Mouse (Mus musculus) yolk sac, embryonic 10.5 days (tissue): Measurements from ENCODE around the gene Myl7.
"Not testable (repeated sequence)": the region's sequence is repeated elsewhere in the genome, so short reads cannot be mapped to it uniquely, and the experiment has no call there.

Source experiments
- DNase-seq: peaks from one replicate; pipeline ENCODE4 v3.0.0-alpha.2; 2017; ENCODE audit warnings: low spot score

The Myl7 gene

DNA sequence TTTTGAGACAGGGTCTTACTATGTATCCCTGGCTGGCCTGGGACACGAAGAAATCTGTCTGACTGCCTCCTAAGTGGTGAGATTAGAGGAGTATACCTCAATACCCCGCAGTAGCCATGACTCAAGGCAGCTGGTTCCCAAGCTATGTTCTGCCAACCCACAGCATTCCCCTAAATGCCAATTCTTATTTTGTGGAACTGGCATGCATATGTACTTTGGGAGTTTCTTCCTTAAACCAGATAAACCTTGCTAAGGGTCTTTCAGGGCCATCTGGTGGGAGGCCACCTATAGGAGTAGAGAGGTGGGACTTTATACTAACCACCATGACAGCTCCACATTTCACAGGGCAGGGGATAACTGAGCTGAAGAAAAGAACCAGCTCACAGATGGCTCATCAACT lies 5.3 kb upstream of the Myl7 start:
- DNase-seq, result no peak

DNA sequence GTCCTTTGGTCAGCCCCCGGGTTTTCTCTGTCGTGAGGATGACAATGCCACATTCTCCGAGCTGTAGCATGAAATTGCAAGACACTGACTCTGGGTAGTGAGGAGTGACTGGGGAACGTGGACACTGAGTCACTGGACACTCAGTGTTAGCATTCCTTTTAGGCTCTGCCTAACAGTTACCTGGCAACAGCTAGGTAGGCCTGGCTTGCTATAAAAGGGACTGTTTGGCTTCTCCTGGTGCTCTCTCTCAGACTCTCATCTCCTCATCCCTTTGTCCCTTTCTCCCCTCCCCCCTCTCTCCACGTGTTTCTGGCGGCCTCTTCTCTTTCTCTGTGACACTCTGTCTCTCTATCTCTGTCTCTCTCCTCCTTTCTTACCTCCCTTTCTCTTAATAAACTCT lies 3.8 kb upstream of the Myl7 start:
- DNase-seq, result no peak

DNA sequence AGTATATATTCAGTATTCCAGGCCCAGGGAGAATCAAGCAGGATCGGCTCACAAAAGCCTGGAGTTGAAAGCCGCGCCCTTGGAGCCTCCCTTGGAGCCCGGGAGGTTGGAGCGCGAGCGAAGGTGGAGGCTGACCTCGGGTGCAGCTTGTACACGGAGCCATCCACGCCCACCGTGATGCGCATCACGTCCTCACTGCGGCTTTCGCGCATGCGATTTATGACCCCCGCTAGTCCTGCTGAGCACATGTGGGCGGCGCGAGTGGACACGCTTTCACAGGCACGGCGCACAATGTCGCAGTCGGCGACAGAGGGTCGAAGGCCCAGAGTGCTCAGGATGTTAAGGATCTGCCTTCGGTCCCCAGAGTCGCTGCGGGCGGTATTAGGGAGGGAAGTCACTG lies 3.4 kb upstream of the Myl7 start:
- DNase-seq, result peak; percentile 30

DNA sequence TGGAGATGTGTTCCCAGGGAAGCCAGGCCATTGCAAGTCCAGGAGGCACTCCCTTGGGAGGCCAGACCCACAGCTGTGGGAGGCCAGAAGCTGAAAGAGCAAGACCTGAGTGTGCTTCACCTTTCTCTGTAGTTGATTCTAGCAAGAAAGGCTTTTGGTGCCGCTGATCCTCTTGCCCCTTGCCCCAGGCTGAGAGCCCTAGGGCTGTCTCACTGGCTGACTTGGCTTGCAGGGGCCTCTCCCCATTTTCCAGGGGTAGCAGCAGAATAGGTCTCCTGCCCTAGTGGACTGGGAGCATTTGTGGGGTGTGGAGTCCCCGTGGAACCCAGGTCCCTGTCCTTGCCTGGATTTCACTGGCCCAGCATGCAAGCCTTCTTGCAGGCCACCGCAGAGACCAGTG lies 2.7 kb upstream of the Myl7 start:
- no peak for DNase-seq

DNA sequence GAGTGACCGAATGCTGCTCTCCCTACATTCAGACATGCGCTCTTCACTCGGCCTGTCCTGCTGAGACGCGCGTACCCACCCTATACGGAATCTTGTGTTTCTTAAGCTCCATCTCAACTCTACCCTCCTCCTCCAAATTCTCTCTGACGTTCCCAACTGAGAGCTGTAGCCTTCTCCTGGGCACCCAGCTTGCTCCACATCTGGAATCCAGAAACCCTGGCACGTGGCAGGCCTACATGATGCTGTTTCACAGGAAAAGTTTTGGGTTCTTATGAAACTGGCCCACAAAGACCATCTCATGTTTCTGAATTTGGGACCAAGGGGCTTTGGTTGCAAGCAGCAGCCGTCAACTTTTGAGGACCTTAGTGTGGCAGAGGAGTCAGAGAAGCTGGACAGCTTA lies 704 bp upstream of the Myl7 start:
- no peak for DNase-seq

DNA sequence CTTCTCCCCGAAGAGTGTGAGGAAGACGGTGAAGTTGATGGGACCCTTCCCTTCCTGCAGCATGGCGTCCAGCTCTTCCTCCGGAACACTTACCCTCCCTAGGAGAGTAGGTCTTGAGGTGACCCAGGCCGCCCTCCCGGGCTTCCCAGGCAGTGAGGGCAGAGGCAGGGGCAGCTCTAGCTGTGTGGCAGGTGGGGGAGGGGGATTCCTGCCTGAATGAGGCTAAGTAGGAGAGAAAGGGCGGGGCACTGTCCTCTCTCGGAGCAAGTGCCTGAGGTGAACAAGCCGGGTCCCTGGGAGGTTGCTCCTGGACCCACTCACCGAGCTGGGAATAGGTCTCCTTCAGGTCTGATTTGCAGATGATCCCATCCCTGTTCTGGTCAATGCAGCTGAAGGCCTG lies 743 bp downstream of the Myl7 start:
- no peak for DNase-seq

DNA sequence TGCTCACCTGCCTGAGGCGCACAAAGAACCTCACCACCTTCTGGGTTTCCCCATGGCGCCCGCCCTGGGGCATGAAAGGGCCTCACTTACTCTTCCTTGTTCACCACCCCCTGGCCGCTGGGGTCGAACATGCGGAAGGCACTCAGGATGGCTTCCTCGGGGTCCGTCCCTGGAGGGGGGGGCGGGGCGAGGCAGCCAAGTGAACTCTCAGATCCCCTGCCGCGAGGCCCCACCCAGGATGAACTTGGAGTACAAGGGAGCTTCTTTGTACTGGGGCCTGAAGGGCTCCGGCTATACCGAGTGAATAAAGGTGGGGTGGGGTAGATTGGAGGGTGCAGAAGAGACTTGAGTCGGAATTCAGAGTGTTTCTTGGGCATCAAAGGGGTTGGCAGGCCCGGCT lies 1.4 kb downstream of the Myl7 start:
- DNase-seq, result no peak

DNA sequence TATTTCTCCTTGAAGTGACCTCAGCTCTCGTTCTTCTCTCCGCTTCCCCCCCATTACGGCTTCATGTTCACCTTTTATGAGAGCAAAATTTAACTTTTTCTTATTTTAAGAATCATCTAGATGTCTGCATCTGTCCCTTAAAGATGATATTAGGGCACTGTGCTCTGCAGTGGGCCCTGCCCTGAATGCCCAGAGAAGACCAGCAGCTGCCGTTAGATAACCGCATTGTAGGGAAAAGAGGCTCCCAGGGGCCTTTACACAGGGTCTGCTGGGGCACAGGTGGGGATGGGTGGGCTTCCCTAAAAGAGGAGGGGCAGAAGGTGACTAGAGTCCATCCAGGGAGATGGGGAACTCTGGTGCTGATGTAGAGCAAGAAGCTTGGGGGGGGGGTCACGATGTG lies 4.8 kb downstream of the Myl7 start:
- DNase-seq, result no peak

DNA sequence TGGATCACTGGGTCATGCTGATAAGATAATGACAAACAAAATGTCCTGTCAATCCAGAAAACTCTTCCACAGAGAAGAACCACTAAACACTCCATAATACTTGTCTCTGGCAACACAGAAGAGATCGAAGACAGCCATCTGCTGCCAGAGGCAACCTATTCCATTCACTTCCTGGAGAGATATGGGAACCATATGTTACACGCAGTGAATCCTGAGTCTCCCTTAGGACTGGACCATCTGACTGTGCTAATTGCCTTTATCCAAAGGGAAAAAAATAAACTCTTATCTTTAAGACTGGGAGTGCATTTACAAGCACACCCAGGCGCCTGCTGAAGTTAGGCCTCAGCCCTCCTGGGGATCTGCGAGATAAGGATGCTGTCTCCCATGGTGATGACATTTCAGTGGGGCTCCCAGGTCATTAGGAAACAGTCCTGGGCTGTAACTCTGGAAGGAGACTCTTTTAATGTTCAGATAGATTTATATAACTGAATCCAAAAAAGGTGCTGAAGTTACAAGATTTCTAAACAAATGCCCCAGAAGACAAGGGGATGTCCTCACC lies 5.7 kb downstream of the Myl7 start:
- DNase-seq, result peak; percentile 20

DNA sequence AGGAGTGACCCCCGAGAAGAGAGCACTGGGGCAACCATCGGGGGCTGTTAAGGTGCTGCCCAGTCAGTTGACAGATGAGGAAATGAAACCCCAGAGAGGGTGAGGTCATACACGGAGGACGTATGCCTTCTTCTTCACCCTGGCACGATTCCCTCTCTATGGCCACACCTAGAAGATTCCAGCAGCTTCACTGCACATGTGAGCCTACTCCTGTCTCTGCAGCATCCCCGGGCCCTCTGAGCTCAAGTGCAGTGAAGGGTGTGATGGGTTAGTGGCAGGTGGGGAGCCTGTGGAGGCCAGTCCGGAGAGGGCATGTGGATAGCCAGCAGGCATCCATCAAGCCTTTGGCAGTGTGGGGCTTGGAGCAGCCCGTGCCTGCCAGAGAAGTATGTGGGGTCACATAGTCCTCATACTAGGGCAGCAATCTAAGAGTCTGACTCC lies 6.4 kb downstream of the Myl7 start:
- DNase-seq, result no peak

DNA sequence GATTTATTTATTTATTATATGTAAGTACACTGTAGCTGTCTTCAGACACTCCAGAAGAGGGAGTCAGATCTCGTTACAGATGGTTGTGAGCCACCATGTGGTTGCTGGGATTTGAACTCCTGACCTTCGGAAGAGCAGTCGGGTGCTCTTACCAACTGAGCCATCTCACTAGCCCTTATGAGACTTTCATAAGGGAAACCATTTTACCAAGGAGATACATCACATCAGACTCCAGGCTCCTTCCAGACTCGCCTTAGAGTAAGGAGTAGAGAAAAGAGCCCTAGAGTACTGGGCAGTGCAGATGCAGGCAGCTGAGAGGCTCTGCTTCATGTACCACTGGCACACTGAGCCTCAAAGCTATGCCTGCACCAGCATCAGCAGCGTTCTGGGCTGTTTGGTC lies 10.0 kb downstream of the Myl7 start:
- DNase-seq, result not testable (repeated sequence)

DNA sequence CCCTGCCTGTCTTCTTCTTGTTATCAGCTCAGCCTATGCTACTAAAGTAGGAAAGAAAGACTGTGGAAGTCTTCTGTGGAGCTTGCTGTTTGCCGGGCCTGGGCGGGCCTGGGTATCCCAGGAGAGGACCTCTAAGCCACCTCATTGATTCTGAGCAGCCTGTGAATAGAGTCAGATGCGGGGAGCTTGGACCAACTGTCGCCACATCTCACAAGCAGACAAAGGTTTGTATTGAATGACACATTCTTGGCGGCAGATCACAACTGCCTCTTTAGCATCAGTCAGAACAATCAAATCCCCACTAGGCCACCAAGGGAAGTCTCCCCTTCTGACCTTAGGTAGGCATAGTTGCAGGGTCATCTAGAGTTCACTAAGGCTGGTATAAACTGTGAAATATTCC lies 11.3 kb downstream of the Myl7 start:
- no peak for DNase-seq

DNA sequence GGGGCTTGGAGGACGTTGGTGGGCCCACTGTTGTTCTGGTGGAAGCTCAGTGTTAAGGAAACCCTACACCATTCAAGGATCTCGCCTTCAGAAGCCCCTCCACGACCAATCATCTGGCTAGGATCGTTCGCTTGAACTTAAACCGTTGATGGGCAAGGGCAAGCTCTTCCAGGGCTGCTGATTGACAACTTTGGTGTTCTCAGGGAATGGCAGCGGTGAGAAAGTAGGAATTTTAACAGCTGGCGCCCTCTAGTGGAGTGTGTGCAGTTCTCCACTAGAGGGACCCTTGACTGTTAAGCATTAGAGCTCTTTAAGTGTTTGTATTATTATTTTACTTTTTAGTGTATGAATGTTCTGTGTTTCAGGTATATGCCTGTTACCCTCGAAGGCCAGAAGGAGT lies 12.4 kb downstream of the Myl7 start:
- peak; percentile 27 for DNase-seq

DNA sequence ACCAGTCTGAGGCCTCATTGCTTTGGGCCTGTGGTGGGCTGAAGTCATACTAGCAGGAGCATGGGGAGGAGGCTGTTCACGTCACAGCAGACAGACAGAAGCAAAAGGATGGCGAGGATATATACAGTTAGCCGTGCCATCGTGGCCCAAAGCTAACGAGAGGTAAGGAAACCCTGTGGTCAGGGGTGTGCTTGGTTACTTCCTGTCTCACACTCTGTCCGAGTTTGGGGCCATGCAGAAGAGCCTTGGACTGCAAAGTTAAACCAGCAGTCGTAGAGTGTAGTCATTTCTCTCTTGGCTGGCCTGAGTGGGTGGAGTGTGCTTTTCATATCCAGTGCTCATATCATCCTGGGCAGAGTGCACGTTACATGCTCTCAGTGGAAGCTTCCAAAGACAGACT lies 16.1 kb downstream of the Myl7 start:
- no peak for DNase-seq

DNA sequence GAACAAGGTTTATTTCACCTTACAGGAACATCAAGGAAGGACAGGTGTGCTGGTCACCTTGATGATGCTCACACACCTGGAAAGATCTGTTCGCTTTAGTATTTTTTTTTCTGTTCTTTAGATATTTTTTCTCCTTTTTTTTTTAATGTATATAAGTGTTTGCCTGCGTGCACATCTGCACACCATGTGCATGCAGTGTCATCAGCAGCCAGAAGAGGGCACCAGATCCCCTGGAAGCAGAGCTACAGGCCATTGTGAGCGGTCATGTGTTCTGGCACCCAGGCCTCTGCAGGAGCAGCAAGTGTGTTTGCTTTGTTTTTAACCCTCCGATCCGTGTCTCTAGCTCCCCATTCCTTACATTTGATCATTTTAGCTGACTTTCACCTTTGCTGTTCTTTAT lies 18.7 kb downstream of the Myl7 start:
- DNase-seq, result peak; percentile 19

DNA sequence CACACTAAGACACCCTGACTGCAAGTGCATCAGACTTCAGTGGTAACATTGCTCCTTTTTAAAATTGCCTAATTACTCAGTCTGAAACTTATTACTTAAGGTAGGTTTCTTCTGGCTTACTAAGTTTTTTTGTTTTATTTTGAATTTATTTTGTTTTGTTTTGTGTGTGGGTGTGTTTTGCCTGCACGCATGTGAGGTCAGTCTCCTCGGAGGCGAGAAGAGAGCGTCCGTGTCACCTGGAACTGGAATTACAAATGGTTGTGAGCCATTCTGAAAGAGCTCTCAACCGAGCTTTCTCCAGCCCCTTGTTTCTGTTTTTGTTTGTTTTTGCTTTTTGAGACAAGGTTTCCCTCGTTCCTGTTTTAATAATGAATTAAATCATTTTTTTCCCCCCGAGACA lies 19.9 kb downstream of the Myl7 start:
- DNase-seq, result no peak

DNA sequence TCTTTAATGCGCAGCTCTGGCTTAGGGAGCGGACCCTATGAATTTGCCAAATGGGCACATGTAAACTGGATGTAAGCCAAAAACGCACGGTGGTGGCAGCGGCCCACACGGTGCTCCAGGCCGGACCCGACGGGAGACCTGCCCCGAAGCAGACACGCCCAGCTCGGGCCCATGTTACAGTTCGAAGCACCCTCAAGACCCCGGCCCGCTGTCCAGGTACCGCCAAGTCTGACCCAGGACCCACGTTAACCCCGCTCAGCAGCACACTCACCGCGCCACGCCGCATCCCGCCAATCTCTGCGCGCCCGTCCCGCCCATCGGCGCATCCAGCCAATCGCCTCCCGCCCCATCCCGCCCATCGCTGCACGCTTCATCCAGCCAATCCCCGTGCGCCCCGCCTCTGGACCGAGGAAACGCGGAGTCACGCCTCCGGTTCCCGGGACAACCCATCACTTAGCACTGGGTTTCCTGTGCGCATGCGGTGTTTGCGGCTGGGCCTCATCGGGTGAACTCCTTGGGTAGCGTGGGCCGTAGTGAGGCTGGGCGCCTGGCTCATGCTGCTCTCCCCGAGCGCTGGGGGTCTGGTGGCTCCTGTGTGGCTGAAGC lies 20.6 kb downstream of the Myl7 start, which contains the start of gene Pold2:
TSS of gene Pold2 (minus strand) at position 372 of the 606 bp plus-strand sequence.
- DNase-seq, result peak; percentile 98

DNA sequence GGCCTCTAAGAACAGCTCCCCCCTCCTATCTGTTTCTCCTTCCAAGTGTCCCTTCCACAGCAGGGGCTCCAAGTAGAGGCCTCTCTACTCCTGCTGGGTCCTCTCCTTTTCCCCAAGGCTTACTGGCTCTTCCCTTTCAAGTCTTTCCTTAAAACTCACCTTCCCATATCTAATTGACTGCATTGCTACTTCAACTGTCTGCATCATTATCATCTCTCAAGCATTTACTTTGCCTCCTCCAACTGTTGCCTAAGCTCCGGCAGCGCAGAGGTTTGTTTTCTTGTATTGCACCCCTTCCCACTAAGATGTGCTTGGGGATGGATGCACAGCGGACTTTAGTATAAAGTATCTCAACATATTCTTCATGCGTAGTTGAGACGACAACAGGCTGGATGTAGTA lies 21.2 kb downstream of the Myl7 start:
- DNase-seq, result no peak

DNA sequence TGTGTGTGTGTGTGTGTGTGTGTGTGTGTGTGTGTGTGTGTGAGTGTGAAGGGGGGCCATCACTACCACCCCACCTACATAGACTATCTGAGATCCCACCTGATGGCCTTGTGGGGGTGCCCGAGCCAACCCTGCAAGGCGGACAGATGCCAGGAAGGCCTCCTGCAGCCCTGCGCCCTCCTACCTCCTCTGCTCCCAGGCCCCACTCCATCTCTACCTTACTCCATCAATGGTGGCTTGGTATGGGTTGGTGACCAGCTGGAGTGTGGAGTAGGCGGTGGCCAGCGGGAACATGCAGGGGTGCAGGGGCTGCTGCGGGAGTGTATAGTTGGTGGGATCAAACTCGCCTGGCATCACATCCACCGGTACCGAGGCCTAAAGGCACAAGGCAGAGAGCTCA lies 25.4 kb downstream of the Myl7 start:
- no peak for DNase-seq

DNA sequence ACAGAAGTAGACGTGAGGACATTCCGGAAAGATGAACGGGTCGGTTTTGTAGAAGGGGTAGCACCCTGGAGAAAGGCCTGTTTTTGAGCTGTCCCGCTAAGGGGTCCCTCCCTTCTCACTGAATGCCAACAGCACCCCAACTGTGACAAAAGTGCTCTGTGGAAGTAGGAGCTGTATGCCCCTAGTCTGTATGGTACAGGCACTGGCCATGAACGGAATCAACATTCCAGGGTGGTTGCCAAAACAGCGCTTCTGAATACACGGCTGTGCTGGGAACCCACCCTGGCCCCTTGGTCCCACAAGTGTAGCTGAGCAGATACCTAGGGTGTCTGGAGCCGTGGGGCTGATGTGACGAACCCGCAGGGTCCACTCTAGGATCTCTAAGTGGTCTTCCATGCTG lies 25.9 kb downstream of the Myl7 start:
- no peak for DNase-seq

DNA sequence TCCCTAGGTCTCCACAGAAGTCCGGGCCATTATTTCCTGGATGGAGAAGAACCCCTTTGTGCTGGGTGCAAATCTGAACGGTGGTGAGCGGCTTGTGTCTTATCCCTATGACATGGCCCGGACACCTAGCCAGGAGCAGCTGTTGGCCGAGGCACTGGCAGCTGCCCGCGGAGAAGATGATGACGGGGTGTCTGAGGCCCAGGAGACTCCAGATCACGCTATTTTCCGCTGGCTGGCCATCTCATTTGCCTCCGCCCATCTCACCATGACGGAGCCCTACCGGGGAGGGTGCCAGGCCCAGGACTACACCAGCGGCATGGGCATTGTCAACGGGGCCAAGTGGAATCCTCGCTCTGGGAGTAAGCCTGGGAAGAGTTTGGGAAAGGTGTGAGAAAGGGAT lies 28.5 kb downstream of the Myl7 start:
- no peak for DNase-seq

DNA sequence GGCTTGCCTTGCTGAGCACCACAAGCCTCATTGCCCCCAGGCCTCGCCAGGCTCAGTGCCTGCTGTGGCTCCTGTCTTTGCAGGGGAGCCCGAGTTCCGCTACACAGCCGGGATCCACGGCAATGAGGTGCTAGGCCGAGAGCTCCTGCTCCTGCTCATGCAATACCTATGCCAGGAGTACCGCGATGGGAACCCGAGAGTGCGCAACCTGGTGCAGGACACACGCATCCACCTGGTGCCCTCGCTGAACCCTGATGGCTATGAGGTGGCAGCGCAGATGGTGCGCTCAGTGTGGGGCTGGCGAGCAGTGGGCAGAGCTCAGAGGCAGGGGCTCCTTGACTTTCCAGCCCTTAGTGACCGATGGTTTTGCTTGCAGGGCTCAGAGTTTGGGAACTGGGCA lies 29.3 kb downstream of the Myl7 start:
- no peak for DNase-seq

DNA sequence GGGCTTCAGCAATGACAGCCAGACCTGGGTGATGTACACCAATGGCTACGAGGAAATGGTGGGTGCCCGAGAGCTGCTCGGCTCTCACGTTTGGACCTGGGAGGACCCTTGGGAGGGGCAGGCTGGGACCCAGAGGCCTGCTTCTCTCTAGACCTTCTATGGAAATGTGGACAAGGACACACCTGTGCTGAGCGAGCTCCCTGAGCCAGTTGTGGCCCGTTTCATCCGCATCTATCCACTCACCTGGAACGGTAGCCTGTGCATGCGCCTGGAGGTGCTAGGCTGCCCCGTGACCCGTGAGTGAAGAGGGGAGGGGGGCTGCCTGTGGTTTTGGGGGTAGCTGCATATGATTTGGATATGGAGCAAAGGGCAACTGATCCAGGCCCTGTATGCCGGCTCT lies 30.3 kb downstream of the Myl7 start:
- no peak for DNase-seq

DNA sequence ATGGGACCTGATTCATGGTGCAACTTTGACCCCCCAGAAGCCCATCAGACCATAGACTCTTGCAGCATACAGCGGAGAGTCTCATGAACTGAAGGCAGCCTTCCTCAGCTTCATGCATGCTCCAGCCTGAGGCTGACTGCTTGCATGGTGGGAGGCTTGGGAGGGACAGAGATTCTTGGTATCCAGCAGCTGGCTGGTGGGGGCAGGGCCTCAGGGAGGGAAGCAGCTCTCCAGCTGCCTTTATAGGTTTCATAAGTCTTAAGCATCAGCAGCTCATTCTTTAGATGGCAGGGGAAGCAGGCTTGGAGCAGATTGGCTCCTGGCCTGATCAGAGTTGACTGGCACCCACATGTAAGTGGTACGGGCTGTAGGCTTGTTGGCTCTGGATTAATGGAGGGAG lies 31.4 kb downstream of the Myl7 start:
- no peak for DNase-seq
